Mouse (Mus musculus): ENCODE results near the gene Zkscan16. TPM values are rescaled to one million over a fixed set of nuclear protein-coding genes. Genes with fewer than 3 reads are reported as not detected.
A peak's percentile ranks its signal among the peaks of the same experiment; 100 is the strongest.

Zkscan16 gene
- polyA plus RNA-seq, 1 experiment from 2014 or later = 3.0 TPM

DNA sequence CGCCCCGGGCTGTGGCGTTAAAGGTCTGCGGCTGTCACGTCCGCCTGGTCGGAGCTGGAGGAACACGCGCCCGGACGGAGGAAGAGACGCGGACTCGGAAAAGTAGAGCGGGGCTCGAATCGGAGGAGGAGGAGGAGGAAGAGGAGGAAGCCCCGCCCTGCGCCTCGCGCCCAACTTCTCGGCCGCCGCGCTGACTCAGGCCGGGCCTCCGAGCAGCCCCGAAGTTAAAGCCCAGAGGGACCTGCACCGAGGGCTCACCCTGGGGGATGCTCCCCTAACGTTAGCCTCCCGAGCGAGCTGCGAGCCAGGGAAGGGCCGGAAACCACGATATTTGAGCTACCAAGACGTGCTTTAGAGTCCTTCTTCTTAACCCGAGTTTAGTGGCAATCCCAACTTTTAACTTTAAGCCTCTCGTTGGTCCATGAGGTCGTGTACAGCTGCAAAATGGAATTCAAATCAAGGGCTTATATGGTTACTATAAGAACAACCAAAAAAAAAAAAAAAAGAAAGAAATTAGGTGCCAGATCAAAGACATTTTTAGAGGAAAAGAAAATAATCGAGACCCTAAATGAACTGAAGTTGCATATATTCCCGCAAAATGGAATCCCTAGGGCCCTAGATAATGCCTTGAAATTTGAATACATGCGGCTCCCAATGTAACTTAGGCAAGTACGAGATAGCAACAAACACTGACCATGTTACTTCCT lies 30.6 kb upstream of the Zkscan16 start, which contains the start of gene Ecpas:
Ecpas (minus strand) TSS at position 121 of the 707 bp plus-strand sequence.
- 2% methylated on average over 43 of the region's 43 CpGs for WGBS
- Histone ChIP-seq H3K36me3 (ENCODE audit: control insufficient read depth, insufficient read depth, low read length) (no peaks in the 10 kb centered on the region), H3K9ac (ENCODE audit: low read depth, low read length) (peak within 1 kb of the TSS; percentile 98), H3K9me3 (replicated peaks; ENCODE audit: control insufficient read depth, low read length, poor library complexity, severe bottlenecking) (no peaks in the 10 kb centered on the region), H3K27me3 (ENCODE audit: control insufficient read depth, insufficient read depth, low read depth, low read length) (no peaks in the 10 kb centered on the region), H3K4me2 (ENCODE audit: low read length) (peak within 1 kb of the TSS; percentile 85), H3K4me1 (ENCODE audit: control insufficient read depth, insufficient read depth, low read length) (peaks cover 16% of the 10 kb centered on the region), H3K27ac (ENCODE audit: low read length) (peak within 1 kb of the TSS; percentile 99), H3K4me3 (ENCODE audit: low read depth, low read length) (peak within 1 kb of the TSS; percentile 92)
- ATAC-seq = no peak; the same call in 1 of the 2 replicates

DNA sequence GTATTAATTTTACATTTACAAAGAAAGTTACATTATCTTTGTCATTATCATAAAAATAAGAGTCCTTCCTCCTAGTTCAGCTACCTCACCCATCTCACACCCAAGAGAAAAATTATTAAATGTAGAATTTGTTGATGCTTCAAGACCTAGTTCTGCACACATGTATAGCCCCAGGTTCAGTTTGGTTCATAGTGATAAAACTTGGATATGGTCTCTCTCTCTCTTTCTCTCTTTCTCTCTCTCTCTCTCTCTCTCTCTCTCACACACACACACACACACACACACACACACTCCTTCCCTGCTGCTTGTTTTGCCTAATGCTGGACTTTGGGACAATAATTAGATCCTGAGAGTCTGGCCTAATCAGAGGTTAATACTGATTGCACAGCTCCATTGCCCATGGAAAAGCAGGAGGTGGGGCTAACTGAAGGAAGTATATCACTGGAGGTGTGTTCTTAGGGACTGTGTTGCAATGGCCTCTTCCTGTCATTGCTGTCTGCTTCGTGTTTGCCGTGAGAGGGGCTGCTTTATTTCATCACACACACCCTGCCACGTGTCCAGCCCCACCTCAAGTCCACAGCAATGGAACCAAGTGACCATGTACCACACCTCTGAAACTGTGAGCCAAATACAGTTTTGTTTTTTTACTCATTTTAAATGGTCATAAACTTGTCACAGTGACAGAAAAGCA lies 29.9 kb upstream of the Zkscan16 start:
- Histone ChIP-seq H3K9ac (ENCODE audit: low read depth, low read length) (no peak overlapping the region), H3K4me3 (ENCODE audit: low read depth, low read length) (peak overlapping the region; percentile 92), H3K27me3 (ENCODE audit: control insufficient read depth, insufficient read depth, low read depth, low read length) (no peaks in the 10 kb centered on the region), H3K36me3 (ENCODE audit: control insufficient read depth, insufficient read depth, low read length) (no peaks in the 10 kb centered on the region), H3K4me2 (ENCODE audit: low read length) (peak overlapping the region; percentile 85), H3K9me3 (replicated peaks; ENCODE audit: control insufficient read depth, low read length, poor library complexity, severe bottlenecking) (no peaks in the 10 kb centered on the region), H3K4me1 (ENCODE audit: control insufficient read depth, insufficient read depth, low read length) (peaks cover 16% of the 10 kb centered on the region), H3K27ac (ENCODE audit: low read length) (no peak overlapping the region)
- WGBS = 47% methylated on average over 3 of the region's 3 CpGs
- no peak for ATAC-seq

DNA sequence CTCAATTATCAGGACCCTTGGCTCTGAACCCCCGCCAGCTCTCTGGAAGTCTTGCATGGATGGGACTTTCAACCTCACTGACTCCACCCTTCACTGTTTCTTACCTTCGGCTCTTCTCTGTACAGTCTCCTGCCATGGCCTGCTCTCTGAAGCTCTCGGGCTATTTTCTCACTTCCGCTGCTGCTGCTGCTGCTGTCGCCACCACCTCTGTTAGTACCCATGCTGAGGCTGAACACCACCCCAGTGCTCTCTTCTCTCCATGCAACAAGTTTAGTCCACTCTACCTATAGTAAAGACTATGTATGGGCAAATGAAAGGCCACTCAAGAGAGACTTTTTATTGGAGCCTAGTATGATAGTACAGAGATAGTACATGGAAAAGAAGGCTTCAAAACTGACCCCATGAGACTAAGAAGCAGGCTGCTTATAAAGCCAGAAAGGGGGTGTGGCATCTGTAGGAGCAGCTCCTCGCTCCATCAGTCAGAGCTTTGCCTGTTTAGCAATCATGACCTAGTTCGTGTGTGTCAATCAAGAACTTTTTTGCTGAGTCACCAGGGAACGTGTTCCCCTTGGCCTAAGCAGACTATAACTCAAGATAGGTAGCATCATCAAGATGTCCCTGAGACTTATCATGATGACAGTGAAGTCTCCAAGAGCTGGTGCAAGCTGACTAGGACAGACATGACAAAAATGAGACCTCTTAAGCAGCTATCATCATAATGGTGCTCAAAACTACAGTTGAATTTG lies 28.2 kb upstream of the Zkscan16 start:
- no peak overlapping the region for H3K4me2 ChIP-seq (ENCODE audit: low read length)
- H3K36me3 ChIP-seq (ENCODE audit: control insufficient read depth, insufficient read depth, low read length) = no peaks in the 10 kb centered on the region
- no peak overlapping the region for H3K4me3 ChIP-seq (ENCODE audit: low read depth, low read length)
- WGBS = 73% methylated on average over 8 of the region's 8 CpGs
- ATAC-seq = no peak
- H3K27ac ChIP-seq (ENCODE audit: low read length) = no peak overlapping the region
- H3K9me3 ChIP-seq (replicated peaks; ENCODE audit: control insufficient read depth, low read length, poor library complexity, severe bottlenecking) = no peaks in the 10 kb centered on the region
- no peak overlapping the region for H3K9ac ChIP-seq (ENCODE audit: low read depth, low read length)
- H3K4me1 ChIP-seq (ENCODE audit: control insufficient read depth, insufficient read depth, low read length) = peaks cover 11% of the 10 kb centered on the region
- no peaks in the 10 kb centered on the region for H3K27me3 ChIP-seq (ENCODE audit: control insufficient read depth, insufficient read depth, low read depth, low read length)

DNA sequence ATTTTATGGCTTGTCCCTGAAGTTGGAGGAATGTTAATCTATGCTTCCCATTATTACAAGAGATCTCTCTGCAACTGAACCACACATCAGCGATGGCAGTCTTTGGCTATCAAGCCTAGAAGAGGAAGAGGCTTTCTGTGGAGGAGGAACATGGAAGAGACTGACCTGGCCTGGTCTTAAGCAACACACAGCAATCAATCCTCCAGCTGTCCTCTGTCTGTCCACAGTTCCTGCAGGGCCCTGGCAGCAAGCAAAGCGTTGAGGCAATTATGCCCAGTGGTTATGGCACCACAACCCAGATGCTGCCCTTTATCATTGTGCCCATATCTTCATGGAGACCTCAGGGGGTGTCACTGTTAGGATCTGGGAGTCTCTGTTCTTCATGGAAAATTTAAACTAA lies 19.5 kb upstream of the Zkscan16 start:
- H3K4me3 ChIP-seq (ENCODE audit: low read depth, low read length) = no peak overlapping the region
- WGBS = 75% methylated on average over 2 of the region's 2 CpGs
- H3K9ac ChIP-seq (ENCODE audit: low read depth, low read length) = no peak overlapping the region
- no peak overlapping the region for H3K4me2 ChIP-seq (ENCODE audit: low read length)
- no peak overlapping the region for H3K27ac ChIP-seq (ENCODE audit: low read length)
- H3K4me1 ChIP-seq (ENCODE audit: control insufficient read depth, insufficient read depth, low read length) = no peaks in the 10 kb centered on the region
- peaks cover 12% of the 10 kb centered on the region; the same call in 1 of the 2 replicates for H3K9me3 ChIP-seq (replicated peaks; ENCODE audit: control insufficient read depth, low read length, poor library complexity, severe bottlenecking)
- H3K27me3 ChIP-seq (ENCODE audit: control insufficient read depth, insufficient read depth, low read depth, low read length) = no peaks in the 10 kb centered on the region
- H3K36me3 ChIP-seq (ENCODE audit: control insufficient read depth, insufficient read depth, low read length) = no peaks in the 10 kb centered on the region
- no peak for ATAC-seq

DNA sequence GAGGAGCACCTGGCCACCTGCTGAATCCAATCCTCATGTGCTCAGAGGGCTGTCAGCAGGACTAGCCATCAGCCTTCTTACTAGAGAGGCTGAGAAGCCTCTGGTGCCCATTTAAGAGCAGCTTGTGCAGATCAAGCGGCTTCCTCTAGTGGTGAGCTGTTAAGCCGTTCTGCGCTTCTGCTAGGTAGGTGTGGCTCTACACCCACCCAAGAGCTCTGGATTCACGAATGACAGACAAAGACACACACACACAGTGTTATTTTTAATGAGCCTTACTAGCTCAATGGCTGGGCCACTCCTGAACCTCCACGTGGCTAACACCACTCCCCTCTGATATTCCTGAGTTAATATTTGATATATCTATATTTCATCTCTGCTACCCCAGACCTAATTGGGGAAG lies 17.8 kb upstream of the Zkscan16 start:
- 45% methylated on average over 5 of the region's 5 CpGs for WGBS
- no peak overlapping the region for H3K9ac ChIP-seq (ENCODE audit: low read depth, low read length)
- H3K9me3 ChIP-seq (replicated peaks; ENCODE audit: control insufficient read depth, low read length, poor library complexity, severe bottlenecking) = peaks cover 12% of the 10 kb centered on the region; the same call in 1 of the 2 replicates
- ATAC-seq = no peak
- no peaks in the 10 kb centered on the region for H3K27me3 ChIP-seq (ENCODE audit: control insufficient read depth, insufficient read depth, low read depth, low read length)
- no peak overlapping the region for H3K27ac ChIP-seq (ENCODE audit: low read length)
- no peak overlapping the region for H3K4me3 ChIP-seq (ENCODE audit: low read depth, low read length)
- no peaks in the 10 kb centered on the region for H3K4me1 ChIP-seq (ENCODE audit: control insufficient read depth, insufficient read depth, low read length)
- no peak overlapping the region for H3K4me2 ChIP-seq (ENCODE audit: low read length)
- no peaks in the 10 kb centered on the region for H3K36me3 ChIP-seq (ENCODE audit: control insufficient read depth, insufficient read depth, low read length)

DNA sequence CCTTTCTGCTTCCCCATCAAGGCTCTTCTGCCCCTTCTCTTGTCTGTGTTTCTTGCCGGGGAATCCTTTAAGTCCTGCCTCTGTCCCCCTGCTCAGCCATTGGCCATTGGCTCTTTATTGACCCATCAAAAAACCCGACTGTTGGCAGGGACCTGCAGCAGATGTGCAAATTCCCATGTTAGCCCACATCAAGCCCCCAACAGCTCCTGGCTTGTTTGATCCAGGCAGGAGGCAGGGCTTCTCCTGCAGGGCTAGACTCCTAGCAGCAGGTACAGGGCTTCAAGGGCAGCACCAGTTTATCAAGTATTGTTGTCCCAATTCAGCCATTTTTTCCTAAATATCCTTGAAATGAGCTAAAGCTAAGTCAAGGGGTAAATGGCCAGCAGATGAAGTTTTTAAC lies 17.3 kb upstream of the Zkscan16 start:
- H3K9ac ChIP-seq (ENCODE audit: low read depth, low read length) = no peak overlapping the region
- H3K27ac ChIP-seq (ENCODE audit: low read length) = no peak overlapping the region
- H3K4me1 ChIP-seq (ENCODE audit: control insufficient read depth, insufficient read depth, low read length) = no peaks in the 10 kb centered on the region
- no peak overlapping the region for H3K4me2 ChIP-seq (ENCODE audit: low read length)
- no peak overlapping the region for H3K4me3 ChIP-seq (ENCODE audit: low read depth, low read length)
- no peak for ATAC-seq
- H3K9me3 ChIP-seq (replicated peaks; ENCODE audit: control insufficient read depth, low read length, poor library complexity, severe bottlenecking) = peaks cover 12% of the 10 kb centered on the region; the same call in 1 of the 2 replicates
- H3K27me3 ChIP-seq (ENCODE audit: control insufficient read depth, insufficient read depth, low read depth, low read length) = no peaks in the 10 kb centered on the region
- WGBS = 39% methylated on average over 2 of the region's 2 CpGs
- no peaks in the 10 kb centered on the region for H3K36me3 ChIP-seq (ENCODE audit: control insufficient read depth, insufficient read depth, low read length)

DNA sequence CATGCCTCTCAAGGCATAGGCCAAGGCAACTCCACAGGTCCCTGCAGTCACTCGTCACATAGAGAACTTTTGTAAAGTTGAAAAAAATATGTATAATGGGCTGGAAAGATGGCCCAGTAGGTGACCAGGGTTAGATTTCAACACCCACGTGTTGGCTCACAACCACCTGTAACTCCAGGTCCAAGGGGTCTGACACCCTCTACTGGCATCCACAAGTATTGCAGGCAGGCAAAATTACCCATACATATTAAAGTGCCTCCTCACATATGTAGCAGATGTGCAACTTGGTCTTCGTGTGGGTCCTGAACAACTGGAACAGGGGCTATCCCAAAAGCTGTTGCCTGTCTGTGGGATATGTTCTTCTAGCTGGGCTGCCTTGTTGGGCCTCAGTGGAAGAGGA lies 15.8 kb upstream of the Zkscan16 start:
- no peak overlapping the region for H3K27ac ChIP-seq (ENCODE audit: low read length)
- H3K9ac ChIP-seq (ENCODE audit: low read depth, low read length) = no peak overlapping the region
- H3K9me3 ChIP-seq (replicated peaks; ENCODE audit: control insufficient read depth, low read length, poor library complexity, severe bottlenecking) = peaks cover 12% of the 10 kb centered on the region; the same call in 1 of the 2 replicates
- 59% methylated on average over 3 of the region's 3 CpGs for WGBS
- no peak overlapping the region for H3K4me2 ChIP-seq (ENCODE audit: low read length)
- H3K4me3 ChIP-seq (ENCODE audit: low read depth, low read length) = no peak overlapping the region
- no peaks in the 10 kb centered on the region for H3K36me3 ChIP-seq (ENCODE audit: control insufficient read depth, insufficient read depth, low read length)
- ATAC-seq = no peak
- no peaks in the 10 kb centered on the region for H3K4me1 ChIP-seq (ENCODE audit: control insufficient read depth, insufficient read depth, low read length)
- H3K27me3 ChIP-seq (ENCODE audit: control insufficient read depth, insufficient read depth, low read depth, low read length) = no peaks in the 10 kb centered on the region

DNA sequence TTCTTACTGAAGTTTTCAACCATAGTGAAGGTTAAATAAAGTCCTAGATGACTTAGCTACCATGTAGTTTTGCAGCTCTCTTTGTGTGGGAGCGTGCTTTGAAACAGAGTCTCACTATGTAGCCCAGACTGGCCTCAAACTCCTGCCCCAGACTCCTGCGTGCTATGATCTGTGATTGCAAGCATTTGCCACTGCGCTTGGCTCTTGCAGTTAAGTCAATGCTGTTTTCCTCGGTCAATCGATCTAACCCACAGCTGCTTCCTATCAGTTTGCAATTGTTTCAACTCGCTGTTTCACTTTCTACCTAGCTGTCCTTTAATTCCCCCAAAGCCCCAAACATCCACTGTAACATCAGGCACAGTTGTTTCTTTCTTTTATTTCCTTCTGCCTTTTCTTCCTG lies 10.9 kb upstream of the Zkscan16 start:
- 90% methylated on average over 6 of the region's 6 CpGs for WGBS
- no peak for ATAC-seq

DNA sequence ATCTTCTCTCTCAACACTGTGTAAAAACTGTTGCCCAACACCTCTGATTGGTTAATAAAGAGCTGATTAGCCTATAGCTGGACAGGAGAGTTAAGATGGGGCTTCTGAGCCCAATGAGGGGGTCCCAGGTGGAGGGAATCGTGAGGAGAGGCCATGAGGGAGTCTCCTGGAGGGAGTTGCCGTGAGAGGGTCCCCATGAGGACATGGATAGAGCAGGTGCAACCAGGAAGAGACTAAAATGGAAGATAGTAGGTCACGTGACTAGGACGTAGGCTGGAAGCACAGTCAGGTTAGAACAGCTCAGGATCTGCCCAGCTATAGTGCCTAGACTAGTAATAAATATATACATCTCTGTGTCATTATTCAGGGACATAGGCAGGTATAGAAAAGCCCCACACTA lies 9.1 kb upstream of the Zkscan16 start:
- H3K9ac ChIP-seq (ENCODE audit: low read depth, low read length) = no peak overlapping the region
- no peak overlapping the region for H3K4me2 ChIP-seq (ENCODE audit: low read length)
- no peaks in the 10 kb centered on the region for H3K27me3 ChIP-seq (ENCODE audit: control insufficient read depth, insufficient read depth, low read depth, low read length)
- 84% methylated on average over 4 of the region's 4 CpGs for WGBS
- no peak overlapping the region for H3K27ac ChIP-seq (ENCODE audit: low read length)
- no peaks in the 10 kb centered on the region for H3K36me3 ChIP-seq (ENCODE audit: control insufficient read depth, insufficient read depth, low read length)
- ATAC-seq = no peak
- no peak overlapping the region for H3K4me3 ChIP-seq (ENCODE audit: low read depth, low read length)
- no peaks in the 10 kb centered on the region for H3K4me1 ChIP-seq (ENCODE audit: control insufficient read depth, insufficient read depth, low read length)
- no peaks in the 10 kb centered on the region for H3K9me3 ChIP-seq (replicated peaks; ENCODE audit: control insufficient read depth, low read length, poor library complexity, severe bottlenecking)

More for the DNA sequence above, 10.9 kb upstream of the Zkscan16 start:
- no peaks in the 10 kb centered on the region for H3K9me3 ChIP-seq (replicated peaks; ENCODE audit: control insufficient read depth, low read length, poor library complexity, severe bottlenecking)
- no peak overlapping the region for H3K4me2 ChIP-seq (ENCODE audit: low read length)
- no peaks in the 10 kb centered on the region for H3K36me3 ChIP-seq (ENCODE audit: control insufficient read depth, insufficient read depth, low read length)
- no peak overlapping the region for H3K9ac ChIP-seq (ENCODE audit: low read depth, low read length)
- no peak overlapping the region for H3K27ac ChIP-seq (ENCODE audit: low read length)
- no peaks in the 10 kb centered on the region for H3K4me1 ChIP-seq (ENCODE audit: control insufficient read depth, insufficient read depth, low read length)
- no peak overlapping the region for H3K4me3 ChIP-seq (ENCODE audit: low read depth, low read length)
- no peaks in the 10 kb centered on the region for H3K27me3 ChIP-seq (ENCODE audit: control insufficient read depth, insufficient read depth, low read depth, low read length)

All from midbrain, embryonic 16.5 days (tissue).